Mouse (Mus musculus) left cerebral cortex, adult 8-10 months (tissue): ENCODE data around the gene Vmn1r3. TPM values are rescaled to one million over a fixed set of nuclear protein-coding genes. Genes with fewer than 3 reads are reported as not detected.
"Not testable (repeated sequence)": the region's sequence is repeated elsewhere in the genome, so short reads cannot be mapped to it uniquely, and the experiment has no call there.

Experiments used
- DNase-seq, 2 experiments: peaks; one replicate each; pipeline ENCODE4 v3.0.0; 2022; ENCODE audit warnings: low spot score in 2 of 2
- total RNA-seq, 4 experiments: library from RNA; stranded (reverse); gene quantifications; 2 replicates each; pipeline ENCODE4 v1.2.4; 2022

Gene Vmn1r3
- total RNA-seq, 4 experiments from 2014 or later = not detected

DNA sequence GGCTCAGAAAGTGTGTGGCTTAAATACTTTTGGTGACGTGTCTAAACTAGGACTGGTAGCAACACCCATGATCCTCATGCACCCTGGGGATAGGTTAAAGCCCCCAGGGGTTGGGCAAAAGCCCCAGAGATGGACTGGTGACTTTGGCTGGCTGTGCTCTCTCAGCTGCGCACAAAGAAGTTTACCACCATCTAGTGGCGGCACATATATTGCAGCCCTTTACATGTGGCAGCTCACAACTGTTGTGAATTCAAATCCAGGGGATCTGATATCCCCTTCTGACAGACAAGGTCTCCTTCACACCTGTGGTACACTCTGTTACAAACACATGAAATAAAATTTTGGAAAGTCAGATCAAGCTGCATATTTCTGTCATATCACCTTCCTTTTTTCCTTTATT, 37.2 kb downstream of the Vmn1r3 start:
- not testable (repeated sequence) for DNase-seq

Other genes with a start within 250 kb of the Vmn1r3 start
- gene Vmn1r2, start 18.0 kb downstream of the Vmn1r3 start, total RNA-seq = not detected